Mouse (Mus musculus) CH12.LX (cell line): ENCODE results near the gene 4930548H24Rik.

Experiments used
- BHLHE40 ChIP-seq: IDR thresholded peaks from 2 replicates; pipeline ENCODE4 v1.6.1; 2011; ENCODE audit warnings: mild to moderate bottlenecking, low read depth, low read length, improper control_type of control experiment
- CTCF ChIP-seq, 2 experiments: IDR thresholded peaks in 1 of 2; conservative IDR thresholded peaks in 1 of 2; 2 replicates each; pipeline ENCODE4 v1.5.1; 2011 to 2012; ENCODE audit warnings: low read depth in 2 of 2, low read length in 2 of 2, improper control_type of control experiment in 1 of 2, inconsistent platforms in 1 of 2, mild to moderate bottlenecking in 1 of 2, moderate library complexity in 1 of 2
- ELF1 ChIP-seq: IDR thresholded peaks from 2 replicates; pipeline ENCODE4 v1.6.1; 2014; ENCODE audit warnings: low read depth, mild to moderate bottlenecking, inconsistent platforms, low read length, improper control_type of control experiment
- EP300 ChIP-seq: IDR thresholded peaks from 2 replicates; pipeline ENCODE4 v1.6.1; 2011; ENCODE audit warnings: low read length, improper control_type of control experiment
- MAFK ChIP-seq: IDR thresholded peaks from 2 replicates; pipeline ENCODE4 v1.6.1; 2011; ENCODE audit warnings: low read length, improper control_type of control experiment; ENCODE audit not compliant: insufficient replicate concordance
- MAX ChIP-seq: IDR thresholded peaks from 2 replicates; pipeline ENCODE4 v1.6.1; 2011; ENCODE audit warnings: low read length, improper control_type of control experiment
- POLR2AphosphoS2 ChIP-seq: IDR thresholded peaks from 2 replicates; pipeline ENCODE4 v1.6.1; 2011; ENCODE audit warnings: low read depth, low read length, improper control_type of control experiment
- RCOR1 ChIP-seq: conservative IDR thresholded peaks from 2 replicates; pipeline ENCODE4 v1.6.1; 2012; ENCODE audit warnings: low read depth, mild to moderate bottlenecking, inconsistent platforms, low read length, improper control_type of control experiment
- SMC3 ChIP-seq: IDR thresholded peaks from 2 replicates; pipeline ENCODE4 v1.6.1; 2011; ENCODE audit warnings: low read depth, low read length, improper control_type of control experiment
- TCF12 ChIP-seq: IDR thresholded peaks from 2 replicates; pipeline ENCODE4 v1.6.1; 2014; ENCODE audit warnings: low read depth, mild to moderate bottlenecking, inconsistent platforms, low read length, improper control_type of control experiment
- UBTF ChIP-seq: IDR thresholded peaks from 2 replicates; pipeline ENCODE4 v1.6.1; 2012; ENCODE audit warnings: low read depth, mild to moderate bottlenecking, inconsistent platforms, low read length, improper control_type of control experiment, moderate library complexity
- USF2 ChIP-seq: conservative IDR thresholded peaks from 2 replicates; pipeline ENCODE4 v1.6.1; 2011; ENCODE audit warnings: low read depth, low read length, improper control_type of control experiment
- ZKSCAN1 ChIP-seq: IDR thresholded peaks from 2 replicates; pipeline ENCODE4 v1.6.1; 2012; ENCODE audit warnings: low read depth, inconsistent platforms, low read length, improper control_type of control experiment, borderline replicate concordance
- ZMIZ1 ChIP-seq: IDR thresholded peaks from 2 replicates; pipeline ENCODE4 v1.6.1; 2012; ENCODE audit warnings: low read depth, mild to moderate bottlenecking, inconsistent platforms, low read length, improper control_type of control experiment

- TF ChIP-seq UBTF (no peak), TCF12 (no peak), MAX (no peak), BHLHE40 (no peak), POLR2AphosphoS2 (no peak), SMC3 (no peak), RCOR1 (no peak), ZMIZ1 (no peak), ZKSCAN1 (no peak), MAFK (no peak), USF2 (no peak), ELF1 (no peak), CTCF (conservative IDR thresholded peaks at IDR 0.05 in 1 of 2, IDR thresholded peaks at IDR 0.05 in 1 of 2; ENCODE audit: low read depth in 2 of 2, low read length in 2 of 2) (no peak), EP300 (no peak)
These were observed 15.8 kb upstream of the 4930548H24Rik start for GRCm38 (mm10) chr5:31469711-31470110.
